Mouse (Mus musculus) spleen, adult 2 months (tissue): Measurements from ENCODE around the gene Brd1.

Experiments
- CTCF ChIP-seq: fragments of 200-500 bp; IDR thresholded peaks from 2 replicates; pipeline ENCODE4 v1.5.1; 2011; ENCODE audit warnings: mild to moderate bottlenecking, inconsistent platforms; ENCODE audit not compliant: insufficient read depth, insufficient read length, insufficient replicate concordance; ENCODE audit errors: extremely low read depth
- POLR2A ChIP-seq: fragments of 200-500 bp; IDR thresholded peaks from 2 replicates; pipeline ENCODE4 v1.6.1; 2011; ENCODE audit warnings: low read depth, low read length, inconsistent platforms

- TF ChIP-seq CTCF (no peak), POLR2A (no peak)
These were observed 1.5 kb downstream of the Brd1 start for GRCm38 (mm10) chr15:88732405-88733020.
